Mouse (Mus musculus) megakaryocyte, embryonic 14.5 days (primary cell): ENCODE data around the gene Slc25a34. TPM values are rescaled to one million over a fixed set of nuclear protein-coding genes. Genes with fewer than 3 reads are reported as not detected.

ENCODE experiments used
- H3K27me3 ChIP-seq: replicated peaks from 2 replicates; pipeline ENCODE3; 2012; ENCODE audit warnings: inconsistent platforms
- H3K36me3 ChIP-seq: replicated peaks from 2 replicates; pipeline ENCODE3; 2012; ENCODE audit warnings: low read length, inconsistent platforms, mixed read lengths
- H3K4me1 ChIP-seq: 2 replicates; pipeline ENCODE4 v1.6.1; 2012; ENCODE audit warnings: inconsistent platforms
- H3K4me3 ChIP-seq: replicated peaks from 2 replicates; pipeline ENCODE3; 2012; ENCODE audit warnings: moderate library complexity, mild to moderate bottlenecking, inconsistent platforms
- H3K9me3 ChIP-seq: 2 replicates; pipeline ENCODE4 v1.6.1; 2012; ENCODE audit warnings: inconsistent platforms
- FLI1 ChIP-seq: IDR thresholded peaks from 2 replicates; pipeline ENCODE4 v1.6.1; 2012; ENCODE audit warnings: low read length, inconsistent platforms, mixed read lengths
- GATA1 ChIP-seq: IDR thresholded peaks from 3 replicates; pipeline ENCODE4 v1.6.1; 2012; ENCODE audit warnings: mixed read lengths, low read length, inconsistent platforms, borderline replicate concordance
- polyA plus RNA-seq: library from polyadenylated mRNA; stranded (reverse); fragments of >175 nt; gene quantifications from 2 replicates; pipeline ENCODE4 v1.2.3, GENCODE M21; 2012; ENCODE audit warnings: low replicate concordance; ENCODE audit not compliant: insufficient read depth

Slc25a34 gene
- polyA plus RNA-seq, 1 experiment = not detected

DNA sequence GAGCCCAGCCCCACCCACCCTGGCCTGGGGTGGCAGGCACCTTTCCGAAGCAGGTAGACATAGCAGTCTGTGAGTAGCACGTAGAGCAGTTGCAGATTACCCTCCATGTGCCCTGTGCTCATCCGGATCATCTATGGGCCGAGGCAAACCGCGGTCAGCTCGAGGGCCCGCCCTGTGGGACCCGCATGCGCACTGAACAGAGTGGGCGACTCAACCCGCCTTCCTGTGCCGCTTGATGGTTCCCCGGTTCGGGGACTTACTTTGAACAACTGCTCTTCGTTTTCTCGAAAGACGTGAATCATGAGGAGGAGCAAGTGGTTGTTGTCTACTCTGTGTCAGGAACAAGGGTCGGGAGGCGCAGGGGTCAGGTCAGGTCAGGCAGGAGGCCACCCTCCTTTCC lies 7.6 kb upstream of the Slc25a34 start:
- H3K36me3 ChIP-seq = peaks cover 94% of the 10 kb centered on the region
- no peaks in the 10 kb centered on the region for H3K27me3 ChIP-seq
- H3K4me1 ChIP-seq = peaks cover 17% of the 10 kb centered on the region
- TF ChIP-seq FLI1 (no peak), GATA1 (no peak)
- H3K9me3 ChIP-seq = peaks cover 10% of the 10 kb centered on the region; the same call in 1 of the 2 replicates
- H3K4me3 ChIP-seq = no peak overlapping the region

DNA sequence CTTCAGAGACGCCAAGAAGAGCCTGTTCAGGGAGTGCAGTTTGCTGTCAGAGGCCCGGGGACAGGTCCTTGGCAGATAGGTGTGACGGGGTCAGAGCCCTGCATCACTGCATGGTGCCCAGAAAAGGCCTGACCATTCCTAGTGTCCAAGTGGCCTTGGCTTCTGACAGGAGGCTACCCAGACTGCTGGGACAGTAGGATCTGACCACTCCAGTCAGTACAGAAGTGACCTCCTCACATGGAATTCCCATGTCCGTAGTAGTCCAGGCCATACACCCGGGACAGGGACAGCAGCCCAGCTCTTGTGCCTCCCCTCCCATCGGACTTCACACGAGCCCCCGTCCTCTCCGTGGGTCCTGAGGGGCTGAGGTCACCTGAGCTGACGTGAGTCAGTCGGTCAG lies 6.4 kb upstream of the Slc25a34 start:
- H3K4me3 ChIP-seq = no peak overlapping the region
- peaks cover 95% of the 10 kb centered on the region for H3K36me3 ChIP-seq
- peaks cover 10% of the 10 kb centered on the region; the same call in 1 of the 2 replicates for H3K9me3 ChIP-seq
- H3K27me3 ChIP-seq = no peaks in the 10 kb centered on the region
- H3K4me1 ChIP-seq = peaks cover 20% of the 10 kb centered on the region
- no peak for TF ChIP-seq GATA1
- TF ChIP-seq FLI1 = no peak

DNA sequence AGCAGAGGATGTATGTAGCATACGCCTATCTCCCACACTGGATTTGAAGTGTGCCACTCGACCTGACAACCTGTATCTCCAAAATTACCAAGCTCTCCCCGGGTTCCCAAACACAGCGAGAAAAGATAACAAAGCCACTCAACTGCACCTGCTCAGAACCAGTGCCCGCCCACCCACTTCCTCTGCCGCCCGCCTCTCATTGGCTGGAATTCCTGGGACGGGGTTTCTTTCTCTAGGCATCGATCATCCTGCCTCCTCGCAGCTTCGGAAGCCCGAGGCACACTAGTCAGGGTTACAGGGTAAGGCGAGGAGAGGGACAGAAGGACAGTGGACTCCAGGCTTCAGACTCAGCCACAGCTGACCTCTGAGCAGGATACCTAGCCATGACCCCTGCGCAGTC lies 5.0 kb upstream of the Slc25a34 start:
- TF ChIP-seq FLI1 = no peak
- Histone ChIP-seq H3K27me3 (no peaks in the 10 kb centered on the region), H3K36me3 (peaks cover 84% of the 10 kb centered on the region)

DNA sequence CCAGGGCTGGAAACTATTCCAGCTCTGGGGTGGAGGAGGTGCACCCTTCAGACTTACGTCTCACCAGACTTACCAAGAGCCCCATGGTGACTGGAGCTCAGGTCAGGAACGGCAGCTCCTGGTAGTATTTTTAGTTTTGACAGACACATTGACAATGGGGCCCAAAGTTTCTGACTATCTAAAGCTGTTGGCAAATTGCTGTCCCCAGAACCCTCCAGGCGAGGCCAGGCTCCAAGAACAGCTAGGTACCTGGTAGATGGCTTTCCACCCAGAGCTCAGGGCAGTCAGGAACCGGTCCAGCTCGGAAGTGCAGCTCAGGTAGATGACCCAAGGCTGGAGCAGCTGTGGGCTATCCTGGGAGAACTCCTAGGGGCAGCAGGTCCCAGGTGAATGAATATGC lies 3.9 kb upstream of the Slc25a34 start:
- peaks cover 10% of the 10 kb centered on the region; the same call in 1 of the 2 replicates for H3K9me3 ChIP-seq
- H3K4me3 ChIP-seq = no peak overlapping the region
- TF ChIP-seq GATA1 = no peak
- TF ChIP-seq FLI1 = no peak
- H3K36me3 ChIP-seq = peaks cover 74% of the 10 kb centered on the region
- H3K27me3 ChIP-seq = peaks cover 6% of the 10 kb centered on the region
- peaks cover 41% of the 10 kb centered on the region for H3K4me1 ChIP-seq

More for the DNA sequence above, 5.0 kb upstream of the Slc25a34 start:
- H3K4me3 ChIP-seq = no peak overlapping the region
- H3K9me3 ChIP-seq = peaks cover 10% of the 10 kb centered on the region; the same call in 1 of the 2 replicates
- peaks cover 33% of the 10 kb centered on the region for H3K4me1 ChIP-seq

DNA sequence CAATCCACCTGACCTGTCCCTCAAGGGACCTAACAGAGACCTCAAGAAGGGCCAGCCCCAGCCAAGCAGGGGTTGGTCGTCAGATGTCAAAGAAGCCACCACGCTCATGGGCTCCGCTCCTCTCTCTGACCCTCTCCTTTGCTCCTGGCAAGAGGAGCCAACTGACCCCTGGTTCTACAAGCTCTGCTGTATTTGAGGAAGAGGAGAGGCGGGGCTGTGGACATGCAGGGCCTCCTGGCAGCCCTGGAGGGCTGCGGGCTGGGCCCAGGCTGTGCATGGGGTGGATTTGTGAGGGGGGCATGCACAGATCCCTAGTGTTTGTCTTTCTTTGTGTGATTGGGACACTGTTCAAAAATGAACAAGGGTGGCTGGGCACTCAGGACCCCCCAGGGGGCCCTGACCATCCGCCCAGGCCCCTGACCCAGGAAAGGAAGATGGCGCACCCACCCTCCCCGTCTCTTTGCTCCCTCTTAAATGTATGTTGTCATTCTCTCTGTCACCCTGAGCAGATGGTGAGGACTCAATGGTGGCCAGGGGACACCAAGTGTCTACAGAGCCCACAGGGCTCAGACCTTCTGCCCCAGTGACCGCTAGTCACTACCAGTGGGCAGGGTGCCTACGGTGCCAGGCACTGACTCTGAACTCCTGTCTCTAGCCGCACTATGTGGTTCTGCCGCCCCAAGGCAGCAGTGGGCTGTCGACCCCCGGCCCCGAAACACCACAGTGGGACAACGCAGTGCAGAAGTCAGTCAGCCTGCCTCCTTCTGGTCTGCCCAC lies 2.3 kb upstream of the Slc25a34 start:
- peaks cover 16% of the 10 kb centered on the region for H3K27me3 ChIP-seq
- peaks cover 39% of the 10 kb centered on the region for H3K4me1 ChIP-seq
- H3K4me3 ChIP-seq = no peak overlapping the region
- peaks cover 58% of the 10 kb centered on the region for H3K36me3 ChIP-seq
- TF ChIP-seq GATA1 (no peak), FLI1 (no peak)
- H3K9me3 ChIP-seq = no peaks in the 10 kb centered on the region

DNA sequence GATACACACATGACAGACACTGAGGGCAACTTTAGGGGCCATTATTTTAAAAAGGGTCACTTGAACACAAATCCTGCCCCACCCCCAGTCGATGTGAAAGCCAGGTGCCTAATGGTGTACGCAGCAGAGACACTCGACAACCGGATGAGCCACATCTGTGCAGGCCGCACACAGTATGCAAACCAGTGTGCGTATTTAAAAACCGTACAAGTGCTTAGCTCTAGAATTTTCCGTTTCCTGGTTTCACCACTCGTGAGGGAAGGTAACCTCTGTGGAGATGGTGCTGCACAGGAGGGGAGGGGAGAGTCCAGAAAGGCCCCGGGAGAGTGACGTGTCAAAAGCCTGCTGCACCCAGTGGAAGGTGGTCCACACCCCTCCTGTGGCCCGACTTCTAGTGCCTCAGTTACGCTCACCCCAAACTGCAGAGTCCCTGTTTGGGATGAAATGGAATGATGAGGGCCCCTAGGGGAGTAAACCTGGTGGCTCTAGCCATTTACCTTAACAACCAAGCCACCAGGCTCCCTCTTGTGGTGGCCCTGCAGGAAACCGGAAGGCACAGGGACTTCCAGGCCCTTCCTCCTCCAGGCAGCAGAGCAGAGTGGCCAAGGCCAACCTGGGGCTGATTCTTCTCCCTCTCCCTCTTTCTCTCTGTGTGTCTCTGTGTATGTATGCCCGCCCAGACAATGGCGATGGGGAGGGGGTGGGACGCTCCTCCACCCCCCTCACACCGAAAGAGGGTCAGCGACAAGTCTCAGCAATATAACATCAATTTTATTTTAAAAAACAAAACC lies 1.6 kb upstream of the Slc25a34 start:
- Histone ChIP-seq H3K9me3 (no peaks in the 10 kb centered on the region), H3K27me3 (peaks cover 19% of the 10 kb centered on the region), H3K4me1 (peaks cover 39% of the 10 kb centered on the region), H3K36me3 (peaks cover 50% of the 10 kb centered on the region), H3K4me3 (no peak overlapping the region)
- TF ChIP-seq GATA1 (no peak), FLI1 (no peak)

DNA sequence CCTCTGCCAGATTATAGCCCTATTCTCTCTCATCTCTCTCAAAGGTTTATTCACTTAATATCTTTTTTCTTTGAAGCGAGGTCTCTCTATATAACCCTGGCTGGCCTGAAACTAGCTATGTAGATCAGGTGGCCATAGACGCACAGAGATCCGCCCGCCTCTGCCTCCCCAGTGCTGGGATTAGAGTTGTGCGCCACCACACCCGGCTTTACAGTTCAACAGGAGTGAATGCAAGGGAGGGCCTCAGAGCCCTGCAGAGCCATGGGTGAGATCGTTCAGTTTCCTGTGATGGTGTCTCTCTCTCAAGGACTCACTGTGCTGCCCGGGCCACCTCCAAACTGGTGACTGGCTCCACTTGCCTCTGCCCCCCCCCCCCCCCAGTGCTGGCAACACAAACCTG lies 513 bp upstream of the Slc25a34 start:
- H3K36me3 ChIP-seq = peaks cover 40% of the 10 kb centered on the region
- peaks cover 50% of the 10 kb centered on the region for H3K4me1 ChIP-seq
- H3K27me3 ChIP-seq = peaks cover 25% of the 10 kb centered on the region
- no peak overlapping the region for H3K4me3 ChIP-seq
- no peak for TF ChIP-seq GATA1
- TF ChIP-seq FLI1 = no peak
- H3K9me3 ChIP-seq = no peaks in the 10 kb centered on the region

- H3K27me3 ChIP-seq = peaks cover 28% of the 10 kb centered on the region
- H3K4me3 ChIP-seq = no peak overlapping the region
- no peaks in the 10 kb centered on the region for H3K9me3 ChIP-seq
- H3K36me3 ChIP-seq = peaks cover 29% of the 10 kb centered on the region
- peaks cover 58% of the 10 kb centered on the region for H3K4me1 ChIP-seq
- no peak for TF ChIP-seq GATA1
- no peak for TF ChIP-seq FLI1
Observed at GRCm38 (mm10) chr4:141623037-141623436, 584 bp downstream of the Slc25a34 start.

GRCm38 (mm10) chr4:141622580-141622979 lies 1.0 kb downstream of the Slc25a34 start:
- Histone ChIP-seq H3K36me3 (peaks cover 24% of the 10 kb centered on the region), H3K27me3 (peaks cover 33% of the 10 kb centered on the region), H3K4me3 (no peak overlapping the region), H3K4me1 (peaks cover 62% of the 10 kb centered on the region), H3K9me3 (no peaks in the 10 kb centered on the region)
- no peak for TF ChIP-seq GATA1
- no peak for TF ChIP-seq FLI1

DNA sequence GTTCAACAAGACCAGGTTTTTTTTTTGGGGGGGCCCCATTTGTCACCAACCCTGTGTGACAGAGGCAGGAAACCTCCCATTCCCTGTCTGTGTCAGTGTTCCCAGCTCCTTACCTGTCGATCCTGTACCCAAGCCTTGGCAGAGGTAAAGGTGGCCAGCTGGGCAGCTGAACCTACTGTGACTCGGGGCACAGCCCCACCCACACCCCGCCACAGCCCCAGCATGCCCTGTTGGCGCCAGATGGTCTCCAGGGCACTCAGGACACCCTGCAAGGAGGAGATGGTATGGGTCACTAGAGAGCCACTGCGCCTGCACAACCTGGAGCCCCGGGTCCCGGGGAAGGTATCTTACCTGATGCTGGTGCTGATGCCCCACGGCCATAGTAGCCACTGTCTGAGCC lies 1.5 kb downstream of the Slc25a34 start:
- TF ChIP-seq FLI1 (no peak), GATA1 (no peak)
- Histone ChIP-seq H3K27me3 (peaks cover 38% of the 10 kb centered on the region), H3K4me3 (no peak overlapping the region), H3K36me3 (peaks cover 21% of the 10 kb centered on the region), H3K4me1 (peaks cover 67% of the 10 kb centered on the region), H3K9me3 (no peaks in the 10 kb centered on the region)
